Mouse (Mus musculus): ENCODE measurements around the gene Spag5. TPM values are rescaled to one million over a fixed set of nuclear protein-coding genes. Genes with fewer than 3 reads are reported as not detected.
A peak's percentile ranks its signal among the peaks of the same experiment; 100 is the strongest.

The Spag5 gene
- polyA plus RNA-seq, 1 experiment = 35.1 TPM

GRCm38 (mm10) chr11:78278853-78279252 lies 22.5 kb upstream of the Spag5 start:
- Histone ChIP-seq H3K27ac (ENCODE audit: insufficient read depth, low read length) (no peak overlapping the region), H3K4me3 (ENCODE audit: insufficient read depth, low read length) (no peak overlapping the region), H3K4me1 (ENCODE audit: control insufficient read depth, insufficient read depth, low read length) (no peaks in the 10 kb centered on the region)
- no peak for TF ChIP-seq POLR2A (IDR thresholded peaks at IDR 0.05; ENCODE audit: low read depth, low read length)
- TF ChIP-seq CTCF (IDR thresholded peaks at IDR 0.05; ENCODE audit: borderline replicate concordance, insufficient read depth, low read length) = no peak

GRCm38 (mm10) chr11:78279586-78279985 lies 21.7 kb upstream of the Spag5 start:
- no peaks in the 10 kb centered on the region for H3K4me1 ChIP-seq (ENCODE audit: control insufficient read depth, insufficient read depth, low read length)
- TF ChIP-seq CTCF (IDR thresholded peaks at IDR 0.05; ENCODE audit: borderline replicate concordance, insufficient read depth, low read length) (no peak), POLR2A (IDR thresholded peaks at IDR 0.05; ENCODE audit: low read depth, low read length) (no peak)
- H3K4me3 ChIP-seq (ENCODE audit: insufficient read depth, low read length) = no peak overlapping the region
- H3K27ac ChIP-seq (ENCODE audit: insufficient read depth, low read length) = no peak overlapping the region

GRCm38 (mm10) chr11:78289146-78289763 lies 12.1 kb upstream of the Spag5 start:
- no peak for TF ChIP-seq CTCF (IDR thresholded peaks at IDR 0.05; ENCODE audit: borderline replicate concordance, insufficient read depth, low read length)
- no peak for TF ChIP-seq POLR2A (IDR thresholded peaks at IDR 0.05; ENCODE audit: low read depth, low read length)
- Histone ChIP-seq H3K27ac (ENCODE audit: insufficient read depth, low read length) (no peak overlapping the region), H3K4me1 (ENCODE audit: control insufficient read depth, insufficient read depth, low read length) (no peaks in the 10 kb centered on the region), H3K4me3 (ENCODE audit: insufficient read depth, low read length) (no peak overlapping the region)

GRCm38 (mm10) chr11:78290654-78291053 lies 10.7 kb upstream of the Spag5 start, which contains the start of gene BC030499:
Gene BC030499, plus strand, starts transcription at chr11:78290841.
- no peak within 1 kb of the TSS for H3K27ac ChIP-seq (ENCODE audit: insufficient read depth, low read length)
- H3K4me1 ChIP-seq (ENCODE audit: control insufficient read depth, insufficient read depth, low read length) = no peaks in the 10 kb centered on the region
- H3K4me3 ChIP-seq (ENCODE audit: insufficient read depth, low read length) = no peak within 1 kb of the TSS
- no peak for TF ChIP-seq CTCF (IDR thresholded peaks at IDR 0.05; ENCODE audit: borderline replicate concordance, insufficient read depth, low read length)
- TF ChIP-seq POLR2A (IDR thresholded peaks at IDR 0.05; ENCODE audit: low read depth, low read length) = no peak

- TF ChIP-seq CTCF (IDR thresholded peaks at IDR 0.05; ENCODE audit: borderline replicate concordance, insufficient read depth, low read length) (no peak), POLR2A (IDR thresholded peaks at IDR 0.05; ENCODE audit: low read depth, low read length) (no peak)
These were observed 6.7 kb upstream of the Spag5 start for GRCm38 (mm10) chr11:78294585-78294984.

GRCm38 (mm10) chr11:78300917-78301316 lies 412 bp upstream of the Spag5 start:
- no peaks in the 10 kb centered on the region for H3K4me1 ChIP-seq (ENCODE audit: control insufficient read depth, insufficient read depth, low read length)
- peak overlapping the region; percentile 78 for H3K27ac ChIP-seq (ENCODE audit: insufficient read depth, low read length)
- peak overlapping the region; percentile 34 for H3K4me3 ChIP-seq (ENCODE audit: insufficient read depth, low read length)
- TF ChIP-seq CTCF (IDR thresholded peaks at IDR 0.05; ENCODE audit: borderline replicate concordance, insufficient read depth, low read length) (no peak), POLR2A (IDR thresholded peaks at IDR 0.05; ENCODE audit: low read depth, low read length) (no peak)

More at GRCm38 (mm10) chr11:78294585-78294984, 6.7 kb upstream of the Spag5 start:
- H3K4me1 ChIP-seq (ENCODE audit: control insufficient read depth, insufficient read depth, low read length) = no peaks in the 10 kb centered on the region
- H3K4me3 ChIP-seq (ENCODE audit: insufficient read depth, low read length) = no peak overlapping the region
- no peak overlapping the region for H3K27ac ChIP-seq (ENCODE audit: insufficient read depth, low read length)

GRCm38 (mm10) chr11:78305272-78305671 lies 3.9 kb downstream of the Spag5 start:
- TF ChIP-seq CTCF (IDR thresholded peaks at IDR 0.05; ENCODE audit: borderline replicate concordance, insufficient read depth, low read length) (no peak), POLR2A (IDR thresholded peaks at IDR 0.05; ENCODE audit: low read depth, low read length) (no peak)
- peaks cover 3% of the 10 kb centered on the region for H3K4me1 ChIP-seq (ENCODE audit: control insufficient read depth, insufficient read depth, low read length)
- H3K4me3 ChIP-seq (ENCODE audit: insufficient read depth, low read length) = no peak overlapping the region
- H3K27ac ChIP-seq (ENCODE audit: insufficient read depth, low read length) = no peak overlapping the region

- TF ChIP-seq POLR2A (IDR thresholded peaks at IDR 0.05; ENCODE audit: low read depth, low read length) (no peak), CTCF (IDR thresholded peaks at IDR 0.05; ENCODE audit: borderline replicate concordance, insufficient read depth, low read length) (no peak)
- Histone ChIP-seq H3K4me3 (ENCODE audit: insufficient read depth, low read length) (no peak overlapping the region), H3K27ac (ENCODE audit: insufficient read depth, low read length) (no peak overlapping the region), H3K4me1 (ENCODE audit: control insufficient read depth, insufficient read depth, low read length) (peaks cover 3% of the 10 kb centered on the region)
These were observed 9.7 kb downstream of the Spag5 start for GRCm38 (mm10) chr11:78310861-78311511.

- no peak overlapping the region for H3K4me3 ChIP-seq (ENCODE audit: insufficient read depth, low read length)
- no peak overlapping the region for H3K27ac ChIP-seq (ENCODE audit: insufficient read depth, low read length)
- H3K4me1 ChIP-seq (ENCODE audit: control insufficient read depth, insufficient read depth, low read length) = no peaks in the 10 kb centered on the region
- TF ChIP-seq CTCF (IDR thresholded peaks at IDR 0.05; ENCODE audit: borderline replicate concordance, insufficient read depth, low read length) = no peak
- TF ChIP-seq POLR2A (IDR thresholded peaks at IDR 0.05; ENCODE audit: low read depth, low read length) = no peak
These were observed 12.3 kb downstream of the Spag5 start for GRCm38 (mm10) chr11:78313662-78314061.

- Histone ChIP-seq H3K4me3 (ENCODE audit: insufficient read depth, low read length) (no peak overlapping the region), H3K4me1 (ENCODE audit: control insufficient read depth, insufficient read depth, low read length) (no peaks in the 10 kb centered on the region), H3K27ac (ENCODE audit: insufficient read depth, low read length) (no peak overlapping the region)
- TF ChIP-seq CTCF (IDR thresholded peaks at IDR 0.05; ENCODE audit: borderline replicate concordance, insufficient read depth, low read length) = no peak
- TF ChIP-seq POLR2A (IDR thresholded peaks at IDR 0.05; ENCODE audit: low read depth, low read length) = no peak
These were observed 17.1 kb downstream of the Spag5 start for GRCm38 (mm10) chr11:78318411-78318810.

All from embryonic fibroblast, embryonic 13.5 days (primary cell).